9 mouse cellular contexts compared by ENCODE assay signal in the genomic region with DNA sequence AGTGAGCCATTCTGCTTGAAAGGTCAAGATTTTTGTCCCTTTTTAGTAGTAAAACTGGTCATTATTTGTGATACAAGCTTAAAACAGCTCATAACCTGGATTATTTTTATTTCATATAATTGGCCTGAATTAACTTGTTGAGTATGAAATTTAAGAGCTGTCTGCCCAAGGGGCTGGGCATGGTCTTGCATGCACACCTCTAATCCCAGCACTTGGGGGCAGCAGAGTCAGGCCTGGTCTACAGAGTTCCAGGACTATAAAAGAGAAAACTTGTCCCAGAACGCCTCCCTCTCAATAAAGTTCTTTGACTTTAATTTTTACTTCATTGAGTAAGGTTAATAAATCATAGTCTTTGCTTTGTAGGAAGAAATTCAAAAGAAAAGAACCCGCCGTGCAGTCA. TPM values are rescaled to one million over a fixed set of nuclear protein-coding genes. Genes with fewer than 3 reads are reported as not detected.
DNase-seq lines count a peak whose midpoint lies in the region; ATAC-seq and TF ChIP-seq lines count a peak whose summit lies in the region.
"Had no signal": no experiment of that assay in that cellular context is flagged by ENCODE, and none has a peak within 500 bp of the region (broad histone marks: within the 10 kb centered on the region; RNA-seq: fewer than 3 reads in every experiment).

No protein-coding gene starts in this region.

- no peak for TF ChIP-seq POLR2A in brain, embryonic 14.5 days (IDR thresholded peaks at IDR 0.05; ENCODE audit: borderline replicate concordance, extremely low read depth, insufficient read depth, insufficient read length, poor library complexity, severe bottlenecking)

- no peak overlapping the region for H3K9ac ChIP-seq in midbrain, embryonic 11.5 days (ENCODE audit: low read length)
- H3K9ac ChIP-seq: hindbrain, embryonic 15.5 days had no signal

- H3K36me3 ChIP-seq in midbrain, embryonic 10.5 days = peaks cover 55% of the 10 kb centered on the region
- H3K36me3 ChIP-seq in midbrain, embryonic 11.5 days (ENCODE audit: control insufficient read depth, insufficient read depth, low read length) = peaks cover 16% of the 10 kb centered on the region

- H3K27ac ChIP-seq in midbrain, embryonic 10.5 days (replicated peaks) = no peak overlapping the region
- H3K27ac ChIP-seq in midbrain, embryonic 11.5 days (ENCODE audit: low read depth, low read length) = no peak overlapping the region
- H3K27ac ChIP-seq: hindbrain, embryonic 15.5 days had no signal

- 90% methylated on average over 3 of the region's 3 CpGs for WGBS in midbrain, embryonic 10.5 days
- 90% methylated on average over 3 of the region's 3 CpGs for WGBS in midbrain, embryonic 11.5 days

- no peaks in the 10 kb centered on the region for H3K9me3 ChIP-seq in midbrain, embryonic 10.5 days (replicated peaks)
- no peaks in the 10 kb centered on the region for H3K9me3 ChIP-seq in midbrain, embryonic 11.5 days (ENCODE audit: control insufficient read depth, low read length)
- H3K9me3 ChIP-seq: hindbrain, embryonic 15.5 days had no signal

- no peaks in the 10 kb centered on the region for H3K27me3 ChIP-seq in midbrain, embryonic 10.5 days (ENCODE audit: low read depth, poor library complexity, severe bottlenecking)
- H3K27me3 ChIP-seq in midbrain, embryonic 11.5 days (ENCODE audit: control insufficient read depth, insufficient read depth, low read length) = no peaks in the 10 kb centered on the region
- H3K27me3 ChIP-seq: hindbrain, embryonic 15.5 days had no signal

- DNase-seq in cerebellum, postnatal 14 days = peak; percentile 52 to 67
- DNase-seq in cerebellum, adult 11 months = no peak
- DNase-seq in midbrain, embryonic 10.5 days (ENCODE audit: low spot score) = peak; percentile 36
- no peak for DNase-seq in midbrain, embryonic 11.5 days (ENCODE audit: low spot score, missing footprints)
- peak; percentile 70 for DNase-seq in brain, embryonic 14.5 days (ENCODE audit: low read depth)
- DNase-seq in liver = peak; percentile 59
- peak; percentile 45 to 70 for DNase-seq in spleen, postnatal 4 days (ENCODE audit: low spot score in 2 of 2)

- TF ChIP-seq CTCF in brain, embryonic 14.5 days (IDR thresholded peaks at IDR 0.05; ENCODE audit: borderline replicate concordance, extremely low read depth, insufficient read depth, insufficient read length) = peak; percentile 69; the same call in 1 of the 2 replicates

- no peak overlapping the region for H3K4me3 ChIP-seq in midbrain, embryonic 10.5 days
- H3K4me3 ChIP-seq in midbrain, embryonic 11.5 days (ENCODE audit: low read depth, low read length) = no peak overlapping the region
- H3K4me3 ChIP-seq: hindbrain, embryonic 15.5 days had no signal

- no peak for ATAC-seq in midbrain, embryonic 11.5 days (ENCODE audit: low FRiP score)
- no peak for ATAC-seq in frontal cortex, adult (ENCODE audit: low TSS enrichment)

- no peak overlapping the region for H3K4me2 ChIP-seq in midbrain, embryonic 11.5 days
- H3K4me2 ChIP-seq: hindbrain, embryonic 15.5 days had no signal

- peaks cover 31% of the 10 kb centered on the region for H3K4me1 ChIP-seq in midbrain, embryonic 10.5 days
- H3K4me1 ChIP-seq in midbrain, embryonic 11.5 days (ENCODE audit: control insufficient read depth, insufficient read depth, low read length) = peaks cover 12% of the 10 kb centered on the region

RNA-seq across cellular contexts. Expression of a gene that starts 3.1 kb away (rescaled TPM):
- polyA plus RNA-seq in midbrain, embryonic 10.5 days (2016; fragmentation: Nextera tagmentation; extraction: Ambion mirVana) = 654 and 763 TPM in 2 replicates
- 842 and 869 TPM in 2 replicates for polyA plus RNA-seq in midbrain, embryonic 11.5 days (2014; fragmentation: Nextera tagmentation; extraction: Ambion mirVana)
- 499 and 561 TPM in 2 replicates for polyA plus RNA-seq in brain, embryonic 14.5 days (2012; rRNA removed)

RNA-seq across cellular contexts. Expression of a gene that starts 4.5 kb away (rescaled TPM):
- polyA plus RNA-seq in midbrain, embryonic 10.5 days (2016; fragmentation: Nextera tagmentation; extraction: Ambion mirVana) = 17.6 and 19.4 TPM in 2 replicates
- polyA plus RNA-seq in midbrain, embryonic 11.5 days (2014; fragmentation: Nextera tagmentation; extraction: Ambion mirVana) = 15.9 TPM in 2 replicates
- polyA plus RNA-seq in brain, embryonic 14.5 days (2012; rRNA removed) = 11.3 and 15.1 TPM in 2 replicates

RNA-seq across cellular contexts. Expression of a gene that starts 34.5 kb away (rescaled TPM):
- 18.4 and 18.5 TPM in 2 replicates for polyA plus RNA-seq in midbrain, embryonic 10.5 days (2016; fragmentation: Nextera tagmentation; extraction: Ambion mirVana)
- 18.3 and 19.7 TPM in 2 replicates for polyA plus RNA-seq in midbrain, embryonic 11.5 days (2014; fragmentation: Nextera tagmentation; extraction: Ambion mirVana)
- polyA plus RNA-seq in brain, embryonic 14.5 days (2012; rRNA removed) = 7.5 and 11.5 TPM in 2 replicates

Comparison
In these comparisons a context has a peak if more than half of its experiments do, and no peak if none do; other contexts are left out.
1. DNase-seq: peak in cerebellum, postnatal 14 days (2 of 2), midbrain, embryonic 10.5 days (single experiment), brain, embryonic 14.5 days (single experiment), liver (single experiment) and spleen, postnatal 4 days (2 of 2); none in cerebellum, adult 11 months (single experiment) and midbrain, embryonic 11.5 days (single experiment).